Mouse (Mus musculus) forebrain, embryonic 11.5 days (tissue): ENCODE results near the gene Spats1. TPM values are rescaled to one million over a fixed set of nuclear protein-coding genes. Genes with fewer than 3 reads are reported as not detected.
A peak's percentile ranks its signal among the peaks of the same experiment; 100 is the strongest.

ENCODE experiments used
- ATAC-seq: fragments of 200-750 bp; cut with Nextera tagmentation; replicated peaks from 2 replicates; pipeline ENCODE4 v1.8.0; 2017; ENCODE audit warnings: moderate TSS enrichment; ENCODE audit not compliant: low FRiP score
- DNase-seq: peaks from one replicate; pipeline ENCODE4 v3.0.0-alpha.2; 2017; ENCODE audit warnings: low spot score
- H3K27ac ChIP-seq: fragments of 300-500 bp; sonication (generic); 2 replicates; pipeline ENCODE4 v1.5.1; 2014; ENCODE audit warnings: low read depth, low read length
- H3K27me3 ChIP-seq: fragments of 300-500 bp; sonication (generic); 2 replicates; pipeline ENCODE4 v1.6.1; 2014; ENCODE audit warnings: mild to moderate bottlenecking, low read length, mixed read lengths; ENCODE audit not compliant: control insufficient read depth, insufficient read depth
- H3K36me3 ChIP-seq: fragments of 300-500 bp; sonication (generic); 2 replicates; pipeline ENCODE4 v1.6.1; 2014; ENCODE audit warnings: mild to moderate bottlenecking, low read length, moderate library complexity, mixed read lengths; ENCODE audit not compliant: control insufficient read depth, insufficient read depth
- H3K4me1 ChIP-seq: fragments of 300-500 bp; sonication (generic); replicated peaks from 2 replicates; pipeline ENCODE4 v1.6.1; 2014; ENCODE audit warnings: low read length, mixed read lengths; ENCODE audit not compliant: control insufficient read depth, insufficient read depth
- H3K4me2 ChIP-seq: fragments of 300-500 bp; sonication (generic); 2 replicates; pipeline ENCODE4 v1.6.1; 2014; ENCODE audit warnings: low read depth, mild to moderate bottlenecking, low read length, moderate library complexity, mixed read lengths; ENCODE audit not compliant: severe bottlenecking
- H3K4me3 ChIP-seq: fragments of 300-500 bp; sonication (generic); 2 replicates; pipeline ENCODE4 v1.5.1; 2014; ENCODE audit warnings: low read depth, low read length
- H3K9ac ChIP-seq: fragments of 300-500 bp; sonication (generic); 2 replicates; pipeline ENCODE4 v1.6.1; 2014; ENCODE audit warnings: low read length
- H3K9me3 ChIP-seq: fragments of 300-500 bp; sonication (generic); 2 replicates; pipeline ENCODE4 v1.6.1; 2016; ENCODE audit warnings: low read length, mixed read lengths; ENCODE audit not compliant: control insufficient read depth
- WGBS: fragments of 180-500 bp; shearing (Covaris S2); extraction: QIAGEN DNeasy Blood & Tissue Kit; methylation state at CpG from one replicate; pipeline ENCODE4 v1.1.7; 2014; 5-methylcytosine and 5-hydroxymethylcytosine counted together
- polyA plus RNA-seq: library from polyadenylated mRNA; unstranded; fragments of >200 nt; fragmentation: Nextera tagmentation; extraction: Ambion mirVana; gene quantifications from 2 replicates; pipeline ENCODE4 v1.2.1, GENCODE M21; 2014

Gene Spats1
- polyA plus RNA-seq, 1 experiment from 2014 or later = 1.0 TPM

- Histone ChIP-seq H3K4me3 (no peak overlapping the region), H3K36me3 (no peaks in the 10 kb centered on the region; the same call in 1 of the 2 replicates), H3K27me3 (no peaks in the 10 kb centered on the region), H3K4me1 (no peaks in the 10 kb centered on the region), H3K27ac (no peak overlapping the region), H3K9ac (no peak overlapping the region), H3K9me3 (no peaks in the 10 kb centered on the region), H3K4me2 (no peak overlapping the region)
- DNase-seq (no peak), ATAC-seq (no peak)
- WGBS = 91% methylated on average over 6 of the region's 6 CpGs
Observed at GRCm38 (mm10) chr17:45450153-45450552, 25.1 kb downstream of the Spats1 start.

- Histone ChIP-seq H3K4me2 (no peak overlapping the region), H3K9ac (no peak overlapping the region), H3K27me3 (no peaks in the 10 kb centered on the region), H3K4me3 (no peak overlapping the region), H3K9me3 (no peaks in the 10 kb centered on the region), H3K36me3 (no peaks in the 10 kb centered on the region; the same call in 1 of the 2 replicates), H3K27ac (no peak overlapping the region), H3K4me1 (no peaks in the 10 kb centered on the region)
- ATAC-seq = no peak
- no peak for DNase-seq
- WGBS = 95% methylated on average over 8 of the region's 8 CpGs
Observed at GRCm38 (mm10) chr17:45449586-45449985, 25.6 kb downstream of the Spats1 start.

- Histone ChIP-seq H3K4me2 (no peak overlapping the region), H3K27me3 (no peaks in the 10 kb centered on the region), H3K36me3 (no peaks in the 10 kb centered on the region; the same call in 1 of the 2 replicates), H3K9me3 (no peaks in the 10 kb centered on the region), H3K27ac (no peak overlapping the region), H3K9ac (no peak overlapping the region), H3K4me3 (no peak overlapping the region), H3K4me1 (no peaks in the 10 kb centered on the region)
- no peak for ATAC-seq
- WGBS = 94% methylated on average over 2 of the region's 2 CpGs
- no peak for DNase-seq
Observed at GRCm38 (mm10) chr17:45447063-45447462, 28.2 kb downstream of the Spats1 start.

GRCm38 (mm10) chr17:45445923-45446322 is 29.3 kb downstream of the Spats1 start:
- Histone ChIP-seq H3K27ac (no peak overlapping the region), H3K9me3 (no peaks in the 10 kb centered on the region), H3K4me2 (no peak overlapping the region), H3K9ac (no peak overlapping the region), H3K4me3 (no peak overlapping the region), H3K36me3 (no peaks in the 10 kb centered on the region; the same call in 1 of the 2 replicates), H3K27me3 (no peaks in the 10 kb centered on the region), H3K4me1 (no peaks in the 10 kb centered on the region)
- 92% methylated on average over 4 of the region's 4 CpGs for WGBS
- DNase-seq = no peak
- ATAC-seq = no peak

GRCm38 (mm10) chr17:45434262-45434590 is 41.0 kb downstream of the Spats1 start:
- ATAC-seq (no peak), DNase-seq (no peak)
- Histone ChIP-seq H3K27ac (0 out of 2 replicates have a peak overlapping the region, but pooled peaks have one; percentile 5), H3K27me3 (no peaks in the 10 kb centered on the region), H3K9me3 (no peaks in the 10 kb centered on the region), H3K4me2 (peak overlapping the region; percentile 55), H3K4me1 (peaks cover 10% of the 10 kb centered on the region), H3K36me3 (no peaks in the 10 kb centered on the region), H3K4me3 (peak overlapping the region; percentile 91), H3K9ac (peak overlapping the region; percentile 78)
- WGBS = 9% methylated on average over 12 of the region's 12 CpGs

- no peaks in the 10 kb centered on the region for H3K9me3 ChIP-seq
- H3K27ac ChIP-seq = peak within 1 kb of the TSS; percentile 88
- no peaks in the 10 kb centered on the region for H3K27me3 ChIP-seq
- WGBS = under 1% methylated on average over 73 of the region's 73 CpGs
- peak within 1 kb of the TSS; percentile 91 for H3K4me2 ChIP-seq
- peak; percentile 98 for ATAC-seq
- no peaks in the 10 kb centered on the region for H3K36me3 ChIP-seq
- peaks cover 10% of the 10 kb centered on the region for H3K4me1 ChIP-seq
- peak; percentile 97 for DNase-seq
- H3K4me3 ChIP-seq = peak within 1 kb of the TSS; percentile 91
- peak within 1 kb of the TSS; percentile 78 for H3K9ac ChIP-seq
Observed at GRCm38 (mm10) chr17:45433419-45434261, 41.6 kb downstream of the Spats1 start, which contains the start of gene Cdc5l. Gene Cdc5l, minus strand, starts transcription at chr17:45433737.

- H3K9ac ChIP-seq = peak overlapping the region; percentile 78
- H3K4me1 ChIP-seq = peaks cover 10% of the 10 kb centered on the region
- H3K27me3 ChIP-seq = no peaks in the 10 kb centered on the region
- H3K9me3 ChIP-seq = no peaks in the 10 kb centered on the region
- no peaks in the 10 kb centered on the region for H3K36me3 ChIP-seq
- H3K4me2 ChIP-seq = peak overlapping the region; percentile 91
- DNase-seq = no peak
- peak overlapping the region; percentile 88 for H3K27ac ChIP-seq
- peak overlapping the region; percentile 91 for H3K4me3 ChIP-seq
- WGBS = 2% methylated on average over 62 of the region's 62 CpGs
- peak; percentile 82 for ATAC-seq
Observed at GRCm38 (mm10) chr17:45432706-45433398, 42.4 kb downstream of the Spats1 start.

GRCm38 (mm10) chr17:45432007-45432406 is 43.2 kb downstream of the Spats1 start:
- H3K27me3 ChIP-seq = no peaks in the 10 kb centered on the region
- H3K36me3 ChIP-seq = no peaks in the 10 kb centered on the region
- H3K4me3 ChIP-seq = peak overlapping the region; percentile 91
- ATAC-seq = no peak
- no peaks in the 10 kb centered on the region for H3K9me3 ChIP-seq
- H3K27ac ChIP-seq = no peak overlapping the region
- no peak for DNase-seq
- 87% methylated on average over 3 of the region's 3 CpGs for WGBS
- peaks cover 10% of the 10 kb centered on the region for H3K4me1 ChIP-seq
- peak overlapping the region; percentile 78 for H3K9ac ChIP-seq
- H3K4me2 ChIP-seq = peak overlapping the region; percentile 91
